Mouse (Mus musculus) lung, postnatal 25 days (tissue): ENCODE results near the gene Trim8.

ENCODE experiments used
- DNase-seq: peaks from one replicate; pipeline ENCODE4 v3.0.0; 2022; ENCODE audit warnings: low spot score

Trim8 gene

GRCm38 (mm10) chr19:46523480-46524151 lies 22.1 kb downstream of the Trim8 start:
- no peak for DNase-seq

GRCm38 (mm10) chr19:46524152-46524544 lies 22.6 kb downstream of the Trim8 start:
- DNase-seq = no peak

GRCm38 (mm10) chr19:46524601-46525321 lies 23.3 kb downstream of the Trim8 start:
- DNase-seq = peak; percentile 87

- no peak for DNase-seq
Observed at GRCm38 (mm10) chr19:46525691-46526631, 24.5 kb downstream of the Trim8 start.

- no peak for DNase-seq
Observed at GRCm38 (mm10) chr19:46527632-46528528, 26.4 kb downstream of the Trim8 start.

GRCm38 (mm10) chr19:46528529-46529213 lies 27.2 kb downstream of the Trim8 start:
- DNase-seq = peak; percentile 77

GRCm38 (mm10) chr19:46529601-46530448 lies 28.3 kb downstream of the Trim8 start:
- DNase-seq = no peak

GRCm38 (mm10) chr19:46530449-46530990 lies 29.0 kb downstream of the Trim8 start:
- DNase-seq = no peak

GRCm38 (mm10) chr19:46531071-46532030 lies 29.8 kb downstream of the Trim8 start:
- DNase-seq = no peak

- DNase-seq = no peak
Observed at GRCm38 (mm10) chr19:46532031-46532688, 30.7 kb downstream of the Trim8 start.

GRCm38 (mm10) chr19:46533066-46533465 lies 31.6 kb downstream of the Trim8 start:
- no peak for DNase-seq

- no peak for DNase-seq
Observed at GRCm38 (mm10) chr19:46533525-46533924, 32.0 kb downstream of the Trim8 start.

- no peak for DNase-seq
Observed at GRCm38 (mm10) chr19:46534542-46535098, 33.1 kb downstream of the Trim8 start.

- DNase-seq = no peak
Observed at GRCm38 (mm10) chr19:46537357-46537756, 35.9 kb downstream of the Trim8 start.

GRCm38 (mm10) chr19:46538213-46538612 lies 36.7 kb downstream of the Trim8 start:
- DNase-seq = no peak

- DNase-seq = no peak
Observed at GRCm38 (mm10) chr19:46542750-46543149, 41.2 kb downstream of the Trim8 start.

GRCm38 (mm10) chr19:46547565-46547964 lies 46.1 kb downstream of the Trim8 start:
- DNase-seq = no peak

- no peak for DNase-seq
Observed at GRCm38 (mm10) chr19:46548110-46548509, 46.6 kb downstream of the Trim8 start.
